Mouse (Mus musculus) limb, embryonic 10.5 days (tissue): ENCODE results near the gene Gad1. TPM values are rescaled to one million over a fixed set of nuclear protein-coding genes. Genes with fewer than 3 reads are reported as not detected.

Source experiments
- DNase-seq: peaks from one replicate; pipeline ENCODE4 v3.0.0-alpha.2; 2017; ENCODE audit warnings: low spot score
- H3K27ac ChIP-seq: fragments of 300-500 bp; sonication (generic); 2 replicates; pipeline ENCODE4 v1.5.1; 2016; ENCODE audit warnings: mild to moderate bottlenecking
- H3K27me3 ChIP-seq: fragments of 300-500 bp; sonication (generic); 2 replicates; pipeline ENCODE4 v1.6.1; 2016; ENCODE audit warnings: low read depth, mild to moderate bottlenecking; ENCODE audit not compliant: poor library complexity, severe bottlenecking
- H3K36me3 ChIP-seq: fragments of 300-500 bp; sonication (generic); 2 replicates; pipeline ENCODE4 v1.6.1; 2016; ENCODE audit warnings: mild to moderate bottlenecking, moderate library complexity
- H3K4me1 ChIP-seq: fragments of 300-500 bp; sonication (generic); 2 replicates; pipeline ENCODE4 v1.6.1; 2016
- H3K4me3 ChIP-seq: fragments of 300-500 bp; sonication (generic); 2 replicates; pipeline ENCODE4 v1.5.1; 2016; ENCODE audit warnings: mild to moderate bottlenecking, moderate library complexity
- H3K9me3 ChIP-seq: fragments of 300-500 bp; sonication (generic); replicated peaks from 2 replicates; pipeline ENCODE4 v1.6.1; 2016; ENCODE audit warnings: mild to moderate bottlenecking
- WGBS: fragments of 180-500 bp; shearing (Covaris S2); methylation state at CpG from one replicate; pipeline ENCODE4 v1.1.7; 2016; 5-methylcytosine and 5-hydroxymethylcytosine counted together
- polyA plus RNA-seq: library from polyadenylated mRNA; unstranded; fragments of >200 nt; fragmentation: Nextera tagmentation; extraction: Ambion mirVana; gene quantifications from 2 replicates; pipeline ENCODE4 v1.2.1, GENCODE M21; 2016

The Gad1 gene
- polyA plus RNA-seq, 1 experiment from 2014 or later, result 0.40 TPM

- Histone ChIP-seq H3K36me3 (no peaks in the 10 kb centered on the region), H3K27ac (no peak overlapping the region), H3K9me3 (no peaks in the 10 kb centered on the region), H3K4me1 (peaks cover 14% of the 10 kb centered on the region; the same call in 1 of the 2 replicates), H3K27me3 (no peaks in the 10 kb centered on the region), H3K4me3 (no peak overlapping the region)
- WGBS, result 53% methylated on average over 4 of the region's 4 CpGs
- no peak for DNase-seq
Measured at GRCm38 (mm10) chr2:70647681-70648080, 94.8 kb downstream of the Gad1 start.

- Histone ChIP-seq H3K4me1 (peaks cover 8% of the 10 kb centered on the region; the same call in 1 of the 2 replicates), H3K36me3 (no peaks in the 10 kb centered on the region), H3K27ac (no peak overlapping the region), H3K9me3 (no peaks in the 10 kb centered on the region), H3K4me3 (no peak overlapping the region), H3K27me3 (no peaks in the 10 kb centered on the region)
- 85% methylated on average over 5 of the region's 5 CpGs for WGBS
- no peak for DNase-seq
Measured at GRCm38 (mm10) chr2:70648271-70648670, 95.4 kb downstream of the Gad1 start.

- 0 out of 2 replicates have a peak, but pooled peaks cover 3% of the 10 kb centered on the region for H3K4me1 ChIP-seq
- DNase-seq, result no peak
- H3K4me3 ChIP-seq, result no peak overlapping the region
- H3K9me3 ChIP-seq, result no peaks in the 10 kb centered on the region
- no peak overlapping the region for H3K27ac ChIP-seq
- no peaks in the 10 kb centered on the region for H3K27me3 ChIP-seq
- H3K36me3 ChIP-seq, result no peaks in the 10 kb centered on the region
- 89% methylated on average over 4 of the region's 4 CpGs for WGBS
Measured at GRCm38 (mm10) chr2:70649471-70649870, 96.6 kb downstream of the Gad1 start.

Other genes starting within 250 kb of the Gad1 start
- gene Sp5, start 78.1 kb upstream of the Gad1 start, polyA plus RNA-seq, result 2.2 and 3.1 TPM in 2 replicates
- 0.19 and 0.59 TPM in 2 replicates for gene Erich2, start 44.3 kb upstream of the Gad1 start, polyA plus RNA-seq
- gene Gorasp2, start 108.5 kb downstream of the Gad1 start, polyA plus RNA-seq, result 173 TPM in 2 replicates
- gene Gm26558, start 109.0 kb downstream of the Gad1 start, polyA plus RNA-seq, result 3.4 and 4.6 TPM in 2 replicates